Mouse (Mus musculus) small intestine, adult 2 months (tissue): ENCODE results near the gene Asb3. TPM values are rescaled to one million over a fixed set of nuclear protein-coding genes. Genes with fewer than 3 reads are reported as not detected.

Experiments
- H3K27ac ChIP-seq: fragments of 200-500 bp; 2 replicates; pipeline ENCODE4 v1.5.1; 2012; ENCODE audit warnings: low read depth, low read length, control low read depth, inconsistent platforms; ENCODE audit not compliant: insufficient read depth
- H3K27me3 ChIP-seq: fragments of 200-500 bp; 2 replicates; pipeline ENCODE4 v1.6.1; 2012; ENCODE audit warnings: mild to moderate bottlenecking, moderate library complexity, low read length, inconsistent platforms; ENCODE audit not compliant: control insufficient read depth, insufficient read depth
- H3K36me3 ChIP-seq: fragments of 200-500 bp; 2 replicates; pipeline ENCODE4 v1.6.1; 2012; ENCODE audit warnings: mild to moderate bottlenecking, low read length, control low read depth, inconsistent platforms; ENCODE audit not compliant: control insufficient read depth, insufficient read depth
- H3K4me1 ChIP-seq: fragments of 200-500 bp; 2 replicates; pipeline ENCODE4 v1.6.1; 2012; ENCODE audit warnings: low read length, inconsistent platforms, mixed read lengths; ENCODE audit not compliant: control insufficient read depth, insufficient read depth, insufficient read length
- H3K4me3 ChIP-seq: fragments of 200-500 bp; 2 replicates; pipeline ENCODE4 v1.5.1; 2012; ENCODE audit warnings: low read depth, mild to moderate bottlenecking, control low read depth, inconsistent platforms, low read length, moderate library complexity
- CTCF ChIP-seq: fragments of 200-500 bp; IDR thresholded peaks from 2 replicates; pipeline ENCODE4 v1.5.1; 2012; ENCODE audit warnings: low read depth, mild to moderate bottlenecking, control low read depth, inconsistent platforms, low read length, moderate library complexity, mixed read lengths; ENCODE audit not compliant: insufficient replicate concordance, insufficient read length; ENCODE audit errors: extremely low read depth
- POLR2A ChIP-seq: fragments of 200-500 bp; IDR thresholded peaks from 2 replicates; pipeline ENCODE4 v1.6.1; 2012; ENCODE audit warnings: low read depth, mild to moderate bottlenecking, control low read depth, inconsistent platforms, low read length, moderate library complexity
- WGBS: fragments of 180-500 bp; shearing (Covaris S2); methylation state at CpG from one replicate; pipeline ENCODE4 v1.1.7; 2018; 5-methylcytosine and 5-hydroxymethylcytosine counted together
- polyA plus RNA-seq: library from polyadenylated mRNA; depleted of rRNA; stranded (reverse); fragments of >200 nt; gene quantifications from 2 replicates; pipeline ENCODE4 v1.2.3, GENCODE M21; 2012; rRNA removed

The Asb3 gene
- polyA plus RNA-seq: 0.08 and 0.52 TPM in 2 replicates

- H3K27me3 ChIP-seq: no peaks in the 10 kb centered on the region
- peak within 1 kb of the TSS; percentile 44 for H3K4me3 ChIP-seq
- WGBS: 8% methylated on average over 41 of the region's 41 CpGs
- H3K36me3 ChIP-seq: 0 out of 2 replicates have a peak, but pooled peaks cover under 1% of the 10 kb centered on the region
- no peak for TF ChIP-seq POLR2A
- TF ChIP-seq CTCF: no peak
- H3K4me1 ChIP-seq: peaks cover 5% of the 10 kb centered on the region; the same call in 1 of the 2 replicates
- H3K27ac ChIP-seq: no peak within 1 kb of the TSS
Observed at GRCm38 (mm10) chr11:30885171-30885871, at the start of gene Asb3, which contains the start of gene Gpr75. Gene Asb3 (plus strand): TSS chr11:30885416. Gene Gpr75 (plus strand): TSS chr11:30885358.

- 76% methylated on average over 2 of the region's 2 CpGs for WGBS
- Histone ChIP-seq H3K36me3 (peaks cover 30% of the 10 kb centered on the region), H3K4me3 (no peak overlapping the region), H3K27me3 (no peaks in the 10 kb centered on the region), H3K27ac (no peak overlapping the region), H3K4me1 (no peaks in the 10 kb centered on the region)
- TF ChIP-seq CTCF: no peak
- TF ChIP-seq POLR2A: no peak
Observed at GRCm38 (mm10) chr11:30838793-30839192, 46.4 kb upstream of the Asb3 start.

- no peak for TF ChIP-seq POLR2A
- no peak for TF ChIP-seq CTCF
- Histone ChIP-seq H3K27ac (no peak overlapping the region), H3K4me1 (no peaks in the 10 kb centered on the region), H3K27me3 (no peaks in the 10 kb centered on the region), H3K36me3 (peaks cover 36% of the 10 kb centered on the region), H3K4me3 (no peak overlapping the region)
- WGBS: 94% methylated on average over 1 of the region's 1 CpGs
Observed at GRCm38 (mm10) chr11:30844355-30844754, 40.9 kb upstream of the Asb3 start.

- H3K27me3 ChIP-seq: no peaks in the 10 kb centered on the region
- TF ChIP-seq POLR2A (no peak), CTCF (no peak)
- peaks cover 26% of the 10 kb centered on the region for H3K36me3 ChIP-seq
- no peaks in the 10 kb centered on the region for H3K4me1 ChIP-seq
- H3K27ac ChIP-seq: no peak overlapping the region
- no peak overlapping the region for H3K4me3 ChIP-seq
Observed at GRCm38 (mm10) chr11:30872425-30872824, 12.8 kb upstream of the Asb3 start.

GRCm38 (mm10) chr11:30888153-30888552 is 2.9 kb downstream of the Asb3 start:
- WGBS: 86% methylated on average over 2 of the region's 2 CpGs
- peaks cover 5% of the 10 kb centered on the region; the same call in 1 of the 2 replicates for H3K4me1 ChIP-seq
- no peaks in the 10 kb centered on the region for H3K36me3 ChIP-seq
- H3K27ac ChIP-seq: no peak overlapping the region
- no peak for TF ChIP-seq POLR2A
- no peak overlapping the region for H3K4me3 ChIP-seq
- H3K27me3 ChIP-seq: no peaks in the 10 kb centered on the region

GRCm38 (mm10) chr11:30896201-30896600 is 11.0 kb downstream of the Asb3 start:
- no peaks in the 10 kb centered on the region for H3K27me3 ChIP-seq
- 94% methylated on average over 1 of the region's 1 CpGs for WGBS
- no peak overlapping the region for H3K4me3 ChIP-seq
- TF ChIP-seq CTCF (no peak), POLR2A (no peak)
- no peaks in the 10 kb centered on the region for H3K36me3 ChIP-seq
- no peak overlapping the region for H3K27ac ChIP-seq
- H3K4me1 ChIP-seq: no peaks in the 10 kb centered on the region

GRCm38 (mm10) chr11:30899312-30899711 is 14.1 kb downstream of the Asb3 start:
- Histone ChIP-seq H3K27me3 (no peaks in the 10 kb centered on the region), H3K4me1 (no peaks in the 10 kb centered on the region), H3K36me3 (no peaks in the 10 kb centered on the region), H3K4me3 (no peak overlapping the region), H3K27ac (no peak overlapping the region)
- TF ChIP-seq POLR2A: no peak
- no peak for TF ChIP-seq CTCF

- no peak for TF ChIP-seq CTCF
- no peak for TF ChIP-seq POLR2A
- Histone ChIP-seq H3K4me1 (no peaks in the 10 kb centered on the region), H3K27me3 (no peaks in the 10 kb centered on the region), H3K27ac (no peak overlapping the region), H3K36me3 (no peaks in the 10 kb centered on the region), H3K4me3 (no peak overlapping the region)
- 91% methylated on average over 3 of the region's 3 CpGs for WGBS
Observed at GRCm38 (mm10) chr11:30912311-30912710, 27.1 kb downstream of the Asb3 start.
